Mouse (Mus musculus): ENCODE data around the gene Ttll9. TPM values are rescaled to one million over a fixed set of nuclear protein-coding genes. Genes with fewer than 3 reads are reported as not detected.

Ttll9 gene
- polyA plus RNA-seq, 1 experiment from 2014 or later: 1.1 TPM

- Histone ChIP-seq H3K4me1 (ENCODE audit: control insufficient read depth, insufficient read depth, low read length) (peaks cover 2% of the 10 kb centered on the region; the same call in 1 of the 2 replicates), H3K27ac (ENCODE audit: low read length) (no peak overlapping the region), H3K4me2 (ENCODE audit: low read depth, low read length) (no peak overlapping the region), H3K36me3 (ENCODE audit: control insufficient read depth, insufficient read depth) (no peaks in the 10 kb centered on the region), H3K27me3 (ENCODE audit: control insufficient read depth, insufficient read depth, low read length) (peaks cover 38% of the 10 kb centered on the region), H3K9me3 (replicated peaks; ENCODE audit: control insufficient read depth, low read length) (no peaks in the 10 kb centered on the region), H3K9ac (ENCODE audit: low read length) (no peak overlapping the region), H3K4me3 (ENCODE audit: low read length) (no peak overlapping the region)
- 77% methylated on average over 4 of the region's 4 CpGs for WGBS
- ATAC-seq (replicated peaks; ENCODE audit: extremely low read depth, insufficient read depth, low FRiP score): no peak
Observed at GRCm38 (mm10) chr2:153049997-153050358, 87.7 kb downstream of the Ttll9 start.

GRCm38 (mm10) chr2:153051095-153051494, 88.8 kb downstream of the Ttll9 start:
- no peak for ATAC-seq (replicated peaks; ENCODE audit: extremely low read depth, insufficient read depth, low FRiP score)
- no peak overlapping the region for H3K4me3 ChIP-seq (ENCODE audit: low read length)
- WGBS: 76% methylated on average over 6 of the region's 6 CpGs
- peaks cover 2% of the 10 kb centered on the region; the same call in 1 of the 2 replicates for H3K4me1 ChIP-seq (ENCODE audit: control insufficient read depth, insufficient read depth, low read length)
- no peaks in the 10 kb centered on the region for H3K9me3 ChIP-seq (replicated peaks; ENCODE audit: control insufficient read depth, low read length)
- H3K27me3 ChIP-seq (ENCODE audit: control insufficient read depth, insufficient read depth, low read length): peaks cover 38% of the 10 kb centered on the region
- H3K27ac ChIP-seq (ENCODE audit: low read length): no peak overlapping the region
- H3K9ac ChIP-seq (ENCODE audit: low read length): no peak overlapping the region
- no peak overlapping the region for H3K4me2 ChIP-seq (ENCODE audit: low read depth, low read length)
- no peaks in the 10 kb centered on the region for H3K36me3 ChIP-seq (ENCODE audit: control insufficient read depth, insufficient read depth)

GRCm38 (mm10) chr2:153051537-153051936, 89.3 kb downstream of the Ttll9 start:
- Histone ChIP-seq H3K9me3 (replicated peaks; ENCODE audit: control insufficient read depth, low read length) (no peaks in the 10 kb centered on the region), H3K9ac (ENCODE audit: low read length) (no peak overlapping the region), H3K4me1 (ENCODE audit: control insufficient read depth, insufficient read depth, low read length) (peaks cover 2% of the 10 kb centered on the region; the same call in 1 of the 2 replicates), H3K4me2 (ENCODE audit: low read depth, low read length) (no peak overlapping the region), H3K36me3 (ENCODE audit: control insufficient read depth, insufficient read depth) (no peaks in the 10 kb centered on the region), H3K27ac (ENCODE audit: low read length) (no peak overlapping the region), H3K4me3 (ENCODE audit: low read length) (no peak overlapping the region), H3K27me3 (ENCODE audit: control insufficient read depth, insufficient read depth, low read length) (peaks cover 38% of the 10 kb centered on the region)
- ATAC-seq (replicated peaks; ENCODE audit: extremely low read depth, insufficient read depth, low FRiP score): no peak
- 71% methylated on average over 9 of the region's 9 CpGs for WGBS

GRCm38 (mm10) chr2:153052700-153053351, 90.5 kb downstream of the Ttll9 start:
- no peaks in the 10 kb centered on the region for H3K36me3 ChIP-seq (ENCODE audit: control insufficient read depth, insufficient read depth)
- H3K4me2 ChIP-seq (ENCODE audit: low read depth, low read length): no peak overlapping the region
- 7% methylated on average over 30 of the region's 30 CpGs for WGBS
- ATAC-seq (replicated peaks; ENCODE audit: extremely low read depth, insufficient read depth, low FRiP score): no peak
- no peak overlapping the region for H3K4me3 ChIP-seq (ENCODE audit: low read length)
- H3K9ac ChIP-seq (ENCODE audit: low read length): no peak overlapping the region
- H3K27me3 ChIP-seq (ENCODE audit: control insufficient read depth, insufficient read depth, low read length): peaks cover 38% of the 10 kb centered on the region
- H3K9me3 ChIP-seq (replicated peaks; ENCODE audit: control insufficient read depth, low read length): no peaks in the 10 kb centered on the region
- H3K4me1 ChIP-seq (ENCODE audit: control insufficient read depth, insufficient read depth, low read length): peaks cover 2% of the 10 kb centered on the region; the same call in 1 of the 2 replicates
- no peak overlapping the region for H3K27ac ChIP-seq (ENCODE audit: low read length)

- WGBS: 88% methylated on average over 8 of the region's 8 CpGs
- H3K27me3 ChIP-seq (ENCODE audit: control insufficient read depth, insufficient read depth, low read length): peaks cover 40% of the 10 kb centered on the region
- no peak for ATAC-seq (replicated peaks; ENCODE audit: extremely low read depth, insufficient read depth, low FRiP score)
Observed at GRCm38 (mm10) chr2:153053896-153054295, 91.6 kb downstream of the Ttll9 start.

GRCm38 (mm10) chr2:153055270-153055920, 93.1 kb downstream of the Ttll9 start:
- Histone ChIP-seq H3K36me3 (ENCODE audit: control insufficient read depth, insufficient read depth) (no peaks in the 10 kb centered on the region), H3K9ac (ENCODE audit: low read length) (no peak overlapping the region), H3K27ac (ENCODE audit: low read length) (no peak overlapping the region), H3K4me3 (ENCODE audit: low read length) (no peak overlapping the region), H3K9me3 (replicated peaks; ENCODE audit: control insufficient read depth, low read length) (no peaks in the 10 kb centered on the region), H3K4me2 (ENCODE audit: low read depth, low read length) (no peak overlapping the region), H3K27me3 (ENCODE audit: control insufficient read depth, insufficient read depth, low read length) (peaks cover 40% of the 10 kb centered on the region), H3K4me1 (ENCODE audit: control insufficient read depth, insufficient read depth, low read length) (no peaks in the 10 kb centered on the region)
- 55% methylated on average over 6 of the region's 6 CpGs for WGBS
- ATAC-seq (replicated peaks; ENCODE audit: extremely low read depth, insufficient read depth, low FRiP score): no peak

More at GRCm38 (mm10) chr2:153053896-153054295, 91.6 kb downstream of the Ttll9 start:
- Histone ChIP-seq H3K4me1 (ENCODE audit: control insufficient read depth, insufficient read depth, low read length) (peaks cover 2% of the 10 kb centered on the region; the same call in 1 of the 2 replicates), H3K4me3 (ENCODE audit: low read length) (no peak overlapping the region), H3K9ac (ENCODE audit: low read length) (no peak overlapping the region), H3K9me3 (replicated peaks; ENCODE audit: control insufficient read depth, low read length) (no peaks in the 10 kb centered on the region), H3K36me3 (ENCODE audit: control insufficient read depth, insufficient read depth) (no peaks in the 10 kb centered on the region), H3K27ac (ENCODE audit: low read length) (no peak overlapping the region), H3K4me2 (ENCODE audit: low read depth, low read length) (no peak overlapping the region)

Other genes starting within 250 kb of the Ttll9 start
- gene Id1, start 226.2 kb upstream of the Ttll9 start, polyA plus RNA-seq (2015; fragmentation: Nextera tagmentation; extraction: Ambion mirVana): 56.3 and 64.5 TPM in 2 replicates
- 26.7 and 30.9 TPM in 2 replicates for gene Cox4i2, start 208.3 kb upstream of the Ttll9 start, polyA plus RNA-seq (2015; fragmentation: Nextera tagmentation; extraction: Ambion mirVana)
- gene Bcl2l1, start 130.8 kb upstream of the Ttll9 start, polyA plus RNA-seq (2015; fragmentation: Nextera tagmentation; extraction: Ambion mirVana): 70.5 and 74.3 TPM in 2 replicates
- gene Tpx2, start 114.5 kb upstream of the Ttll9 start, polyA plus RNA-seq (2015; fragmentation: Nextera tagmentation; extraction: Ambion mirVana): 45.4 and 55.1 TPM in 2 replicates
- 0.10 and 0.32 TPM in 2 replicates for gene Mylk2, start 51.1 kb upstream of the Ttll9 start, polyA plus RNA-seq (2015; fragmentation: Nextera tagmentation; extraction: Ambion mirVana)
- 6.1 and 6.6 TPM in 2 replicates for gene Foxs1, start 29.3 kb upstream of the Ttll9 start, polyA plus RNA-seq (2015; fragmentation: Nextera tagmentation; extraction: Ambion mirVana)
- 0.10 and 0.33 TPM in 2 replicates for gene Dusp15, start 10.8 kb upstream of the Ttll9 start, polyA plus RNA-seq (2015; fragmentation: Nextera tagmentation; extraction: Ambion mirVana)
- 132 and 146 TPM in 2 replicates for gene Pdrg1, start 52.9 kb downstream of the Ttll9 start, polyA plus RNA-seq (2015; fragmentation: Nextera tagmentation; extraction: Ambion mirVana)
- not detected in 2 replicates for gene Xkr7, start 69.4 kb downstream of the Ttll9 start, polyA plus RNA-seq (2015; fragmentation: Nextera tagmentation; extraction: Ambion mirVana)
- 3.0 and 4.8 TPM in 2 replicates for gene Ccm2l, start 103.5 kb downstream of the Ttll9 start, polyA plus RNA-seq (2015; fragmentation: Nextera tagmentation; extraction: Ambion mirVana)
- 2.9 and 3.1 TPM in 2 replicates for gene Hck, start 146.0 kb downstream of the Ttll9 start, polyA plus RNA-seq (2015; fragmentation: Nextera tagmentation; extraction: Ambion mirVana)
- gene Tm9sf4, start 198.8 kb downstream of the Ttll9 start, polyA plus RNA-seq (2015; fragmentation: Nextera tagmentation; extraction: Ambion mirVana): 63.0 and 65.4 TPM in 2 replicates

Measured in heart, embryonic 16.5 days (tissue).